Mouse (Mus musculus): ENCODE measurements around the gene Mrpl39. TPM values are rescaled to one million over a fixed set of nuclear protein-coding genes. Genes with fewer than 3 reads are reported as not detected.

Mrpl39 gene
- polyA plus RNA-seq, 1 experiment from 2014 or later: 43.8 TPM

- peak; percentile 37 for ATAC-seq
- POLR2A ChIA-PET: interaction anchor here (0.6 to 1.2 kb wide), 2 partner anchors 97 to 213 kb away, joined by 3 read pairs; no protein-coding TSS in a partner anchor
Measured at GRCm38 (mm10) chr16:84734806-84735165, 756 bp downstream of the Mrpl39 start.

GRCm38 (mm10) chr16:84720670-84721069 is 14.9 kb downstream of the Mrpl39 start:
- POLR2A ChIA-PET: no interaction called here
- peak; percentile 44 for DNase-seq (ENCODE audit: low read depth, low spot score)
- CTCF ChIA-PET: no interaction called here
- no peaks in the 10 kb centered on the region for H3K27me3 ChIP-seq
- in situ Hi-C loops (cut with MboI; ENCODE audit: low pct_unique_long_range_greater_than_20kb): no loop called here
- peak; percentile 28 for TF ChIP-seq CTCF (IDR thresholded peaks at IDR 0.05)
- peak; percentile 90 for ATAC-seq

More at GRCm38 (mm10) chr16:84734806-84735165, 756 bp downstream of the Mrpl39 start:
- TF ChIP-seq CTCF (IDR thresholded peaks at IDR 0.05): no peak
- no peaks in the 10 kb centered on the region for H3K27me3 ChIP-seq
- CTCF ChIA-PET: interaction anchor here (1.4 to 2.6 kb wide), 5 partner anchors 16 to 99 kb away, joined by 5 to 13 read pairs (median 8); partner anchors contain the start of genes Atp5j and Gabpa
- in situ Hi-C loops (cut with MboI; ENCODE audit: low pct_unique_long_range_greater_than_20kb): loop anchor here (5.0 to 25.0 kb wide), 2 partner anchors 98 to 953 kb away; partner anchors contain the start of gene Gabpa
- DNase-seq (ENCODE audit: low read depth, low spot score): no peak

DNA sequence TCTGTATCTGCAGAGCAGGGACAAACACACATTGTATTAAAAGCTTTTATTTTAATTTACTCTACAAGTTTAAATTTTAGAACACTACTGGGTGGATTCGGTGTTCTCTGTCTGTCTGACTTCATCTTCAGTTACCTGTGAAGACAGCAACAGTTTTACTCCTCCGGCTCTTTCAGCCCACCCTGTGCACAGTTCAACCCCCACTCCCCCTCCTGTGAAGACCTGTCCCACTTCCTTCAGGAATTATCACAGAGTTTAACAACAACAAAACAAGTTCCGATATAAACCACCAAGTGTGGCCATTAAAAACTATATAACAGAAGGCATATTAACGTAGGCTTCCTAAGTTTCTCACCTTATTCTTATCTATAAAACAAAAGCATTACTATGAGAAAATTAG is 17.3 kb downstream of the Mrpl39 start:
- ATAC-seq (no peak), DNase-seq (ENCODE audit: low read depth, low spot score) (no peak)
- CTCF ChIA-PET: no interaction called here
- H3K27me3 ChIP-seq: no peaks in the 10 kb centered on the region
- POLR2A ChIA-PET: no interaction called here
- in situ Hi-C loops (cut with MboI; ENCODE audit: low pct_unique_long_range_greater_than_20kb): no loop called here
- TF ChIP-seq CTCF (IDR thresholded peaks at IDR 0.05): no peak

- DNase-seq (ENCODE audit: low read depth, low spot score): no peak
- in situ Hi-C loops (cut with MboI; ENCODE audit: low pct_unique_long_range_greater_than_20kb): no loop called here
- TF ChIP-seq CTCF (IDR thresholded peaks at IDR 0.05): no peak
- no peak for ATAC-seq
- CTCF ChIA-PET: interaction anchor here (1.1 kb wide), 1 partner anchor 100 kb away, joined by 3 read pairs; no protein-coding TSS in a partner anchor
- H3K27me3 ChIP-seq: no peaks in the 10 kb centered on the region
- POLR2A ChIA-PET: no interaction called here
Measured at GRCm38 (mm10) chr16:84717618-84718248, 17.8 kb downstream of the Mrpl39 start.

GRCm38 (mm10) chr16:84716724-84717617 is 18.6 kb downstream of the Mrpl39 start:
- no peaks in the 10 kb centered on the region for H3K27me3 ChIP-seq
- TF ChIP-seq CTCF (IDR thresholded peaks at IDR 0.05): no peak
- in situ Hi-C loops (cut with MboI; ENCODE audit: low pct_unique_long_range_greater_than_20kb): no loop called here
- DNase-seq (ENCODE audit: low read depth, low spot score) (no peak), ATAC-seq (no peak)
- ChIA-PET CTCF (interaction anchor here (1.1 kb wide), 1 partner anchor 100 kb away, joined by 3 read pairs; no protein-coding TSS in a partner anchor), POLR2A (interaction anchor here (0.5 kb wide), 1 partner anchor 21 kb away, joined by 5 read pairs; no protein-coding TSS in a partner anchor)

- ChIA-PET POLR2A (interaction anchor here (1.2 kb wide), 1 partner anchor 11 kb away, joined by 3 read pairs; no protein-coding TSS in a partner anchor), CTCF (interaction anchor here (1.1 kb wide), 1 partner anchor 101 kb away, joined by 3 read pairs; no protein-coding TSS in a partner anchor)
- no peak for ATAC-seq
- TF ChIP-seq CTCF (IDR thresholded peaks at IDR 0.05): no peak
- in situ Hi-C loops (cut with MboI; ENCODE audit: low pct_unique_long_range_greater_than_20kb): no loop called here
- no peak for DNase-seq (ENCODE audit: low read depth, low spot score)
- H3K27me3 ChIP-seq: no peaks in the 10 kb centered on the region
Measured at GRCm38 (mm10) chr16:84716197-84716596, 19.3 kb downstream of the Mrpl39 start.

GRCm38 (mm10) chr16:84714978-84715377 is 20.6 kb downstream of the Mrpl39 start:
- DNase-seq (ENCODE audit: low read depth, low spot score) (no peak), ATAC-seq (no peak)
- ChIA-PET POLR2A (interaction anchor here (1.2 kb wide), 1 partner anchor 10 kb away, joined by 3 read pairs; no protein-coding TSS in a partner anchor), CTCF (interaction anchor here (0.8 kb wide), 1 partner anchor 16 kb away, joined by 3 read pairs; no protein-coding TSS in a partner anchor)
- no peak for TF ChIP-seq CTCF (IDR thresholded peaks at IDR 0.05)
- in situ Hi-C loops (cut with MboI; ENCODE audit: low pct_unique_long_range_greater_than_20kb): no loop called here
- no peaks in the 10 kb centered on the region for H3K27me3 ChIP-seq

DNA sequence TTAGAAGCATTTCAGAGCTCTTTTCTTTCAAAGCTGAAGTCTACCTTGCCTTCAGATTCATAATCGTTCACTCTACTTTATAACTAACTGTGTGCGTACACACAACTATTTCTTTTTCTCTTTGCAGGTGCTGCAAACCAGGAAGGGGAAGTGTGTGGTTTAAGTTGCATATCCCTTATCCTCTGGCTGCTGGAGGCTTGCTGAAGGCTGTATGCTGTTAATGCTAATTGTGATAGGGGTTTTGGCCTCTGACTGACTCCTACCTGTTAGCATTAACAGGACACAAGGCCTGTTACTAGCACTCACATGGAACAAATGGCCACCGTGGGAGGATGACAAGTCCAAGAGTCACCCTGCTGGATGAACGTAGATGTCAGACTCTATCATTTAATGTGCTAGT is 21.6 kb downstream of the Mrpl39 start:
- CTCF ChIA-PET: no interaction called here
- in situ Hi-C loops (cut with MboI; ENCODE audit: low pct_unique_long_range_greater_than_20kb): no loop called here
- POLR2A ChIA-PET: no interaction called here

GRCm38 (mm10) chr16:84713156-84713555 is 22.4 kb downstream of the Mrpl39 start:
- ATAC-seq (no peak), DNase-seq (ENCODE audit: low read depth, low spot score) (no peak)
- ChIA-PET POLR2A (no interaction called here), CTCF (no interaction called here)
- in situ Hi-C loops (cut with MboI; ENCODE audit: low pct_unique_long_range_greater_than_20kb): no loop called here
- H3K27me3 ChIP-seq: no peaks in the 10 kb centered on the region
- TF ChIP-seq CTCF (IDR thresholded peaks at IDR 0.05): no peak

More for the DNA sequence above, 21.6 kb downstream of the Mrpl39 start:
- no peaks in the 10 kb centered on the region for H3K27me3 ChIP-seq
- DNase-seq (ENCODE audit: low read depth, low spot score) (no peak), ATAC-seq (no peak)
- no peak for TF ChIP-seq CTCF (IDR thresholded peaks at IDR 0.05)

DNA sequence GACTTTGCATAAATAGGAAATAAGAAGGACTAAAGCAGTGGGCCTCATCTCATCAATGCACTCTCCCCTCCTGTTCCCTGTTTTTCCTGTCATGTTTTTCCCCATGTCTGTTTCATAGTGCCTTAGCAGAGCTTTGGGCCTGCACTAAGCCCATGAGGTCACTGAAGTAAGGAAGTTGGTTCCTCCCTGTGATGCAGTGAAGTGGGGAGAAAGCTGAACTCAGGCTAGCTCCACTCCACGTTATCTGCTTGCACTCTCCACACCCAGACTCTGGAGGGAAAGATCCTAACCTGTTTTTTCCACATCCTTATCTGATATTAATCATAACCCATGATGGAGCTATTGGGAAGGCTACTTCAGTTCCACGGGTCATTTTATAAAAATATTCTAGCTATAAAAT is 26.9 kb downstream of the Mrpl39 start:
- ChIA-PET POLR2A (no interaction called here), CTCF (interaction anchor here (1.9 kb wide), 1 partner anchor 27 kb away, joined by 6 read pairs; the partner anchor contains the start of gene Mrpl39)
- H3K27me3 ChIP-seq: no peaks in the 10 kb centered on the region
- no peak for TF ChIP-seq CTCF (IDR thresholded peaks at IDR 0.05)
- DNase-seq (ENCODE audit: low read depth, low spot score) (no peak), ATAC-seq (no peak)
- in situ Hi-C loops (cut with MboI; ENCODE audit: low pct_unique_long_range_greater_than_20kb): no loop called here
